Comparison of ENCODE assay signal across 8 mouse cellular contexts in genomic region chr12:55446366-55446745, GRCm38 (mm10). TPM values are rescaled to one million over a fixed set of nuclear protein-coding genes. Genes with fewer than 3 reads are reported as not detected.
DNase-seq lines count a peak whose midpoint lies in the region; ATAC-seq and TF ChIP-seq lines count a peak whose summit lies in the region.

No protein-coding gene starts in this region.

- H3K9me3 ChIP-seq in limb, embryonic 15.5 days, result no peaks in the 10 kb centered on the region
- no peaks in the 10 kb centered on the region for H3K9me3 ChIP-seq in stomach, embryonic 16.5 days (replicated peaks; ENCODE audit: control insufficient read depth, low read length)

- 0 out of 2 replicates have a peak, but pooled peaks cover 4% of the 10 kb centered on the region for H3K36me3 ChIP-seq in heart, adult 2 months (ENCODE audit: control insufficient read depth, insufficient read depth, low read length)
- H3K36me3 ChIP-seq in testis, adult 2 months (ENCODE audit: control insufficient read depth, insufficient read depth, low read length), result no peaks in the 10 kb centered on the region
- H3K36me3 ChIP-seq in limb, embryonic 15.5 days, result no peaks in the 10 kb centered on the region
- H3K36me3 ChIP-seq in stomach, embryonic 16.5 days (ENCODE audit: control insufficient read depth, insufficient read depth, low read length), result no peaks in the 10 kb centered on the region

- H3K79me2 ChIP-seq in heart, adult 2 months (replicated peaks; ENCODE audit: control insufficient read depth, insufficient read depth, low read length), result no peaks in the 10 kb centered on the region

- no peak for DNase-seq in heart, adult 2 months
- DNase-seq in heart, adult 9 months (ENCODE audit: low spot score in 2 of 2), result no peak
- DNase-seq in testis, postnatal 14 days (ENCODE audit: low spot score), result no peak
- DNase-seq in urinary bladder, postnatal 14 days (ENCODE audit: low spot score), result no peak
- DNase-seq in retina, embryonic 14.5 days (ENCODE audit: low spot score), result no peak

- intact Hi-C loops in heart, adult 2 months (cut with DNase I), result loop anchor here (1.0 to 2.0 kb wide), 2 partner anchors 45 to 48 kb away; no protein-coding TSS in a partner anchor

- TF ChIP-seq POLR2A in heart, adult 2 months (IDR thresholded peaks at IDR 0.05; ENCODE audit: insufficient read depth, low read depth, low read length), result no peak
- no peak for TF ChIP-seq POLR2A in testis, adult 2 months (IDR thresholded peaks at IDR 0.05; ENCODE audit: control insufficient read depth, low read depth, low read length)

- ATAC-seq in limb, embryonic 15.5 days (ENCODE audit: insufficient number of reproducible peaks, low FRiP score, low TSS enrichment, low read depth), result no peak
- ATAC-seq in stomach, embryonic 16.5 days (ENCODE audit: insufficient read depth, low FRiP score), result no peak

- H3K4me1 ChIP-seq in heart, adult 2 months (ENCODE audit: control insufficient read depth, insufficient read depth, low read length), result peaks cover 35% of the 10 kb centered on the region
- peaks cover 11% of the 10 kb centered on the region for H3K4me1 ChIP-seq in testis, adult 2 months (ENCODE audit: control insufficient read depth, insufficient read depth, low read length)
- peaks cover 43% of the 10 kb centered on the region for H3K4me1 ChIP-seq in limb, embryonic 15.5 days
- H3K4me1 ChIP-seq in stomach, embryonic 16.5 days (ENCODE audit: control insufficient read depth, insufficient read depth, low read length), result peaks cover 41% of the 10 kb centered on the region

- TF ChIP-seq CTCF in heart, adult 2 months (IDR thresholded peaks at IDR 0.05), result no peak
- TF ChIP-seq CTCF in testis, adult 2 months (IDR thresholded peaks at IDR 0.05; ENCODE audit: control insufficient read depth, insufficient read depth, insufficient replicate concordance, low read depth, low read length), result no peak

- peak overlapping the region; percentile 85 for H3K27ac ChIP-seq in heart, adult 2 months
- H3K27ac ChIP-seq in testis, adult 2 months (ENCODE audit: control insufficient read depth, insufficient read depth, low read depth, low read length), result peak overlapping the region; percentile 89
- peak overlapping the region; percentile 90 for H3K27ac ChIP-seq in limb, embryonic 15.5 days
- H3K27ac ChIP-seq in stomach, embryonic 16.5 days (ENCODE audit: low read length), result peak overlapping the region; percentile 92

- no peak overlapping the region for H3K4me3 ChIP-seq in heart, adult 2 months
- H3K4me3 ChIP-seq in testis, adult 2 months (ENCODE audit: control insufficient read depth, low read depth, low read length), result no peak overlapping the region
- no peak overlapping the region for H3K4me3 ChIP-seq in limb, embryonic 15.5 days
- H3K4me3 ChIP-seq in stomach, embryonic 16.5 days (replicated peaks; ENCODE audit: low read length), result no peak overlapping the region

- no peak overlapping the region for H3K4me2 ChIP-seq in limb, embryonic 15.5 days
- H3K4me2 ChIP-seq in stomach, embryonic 16.5 days (ENCODE audit: low read depth, low read length), result 0 out of 2 replicates have a peak overlapping the region, but pooled peaks have one; percentile 12

- H3K9ac ChIP-seq in heart, adult 2 months (ENCODE audit: low read depth, low read length), result 0 out of 2 replicates have a peak overlapping the region, but pooled peaks have one; percentile 1
- no peak overlapping the region for H3K9ac ChIP-seq in limb, embryonic 15.5 days
- H3K9ac ChIP-seq in stomach, embryonic 16.5 days (ENCODE audit: low read length), result peak overlapping the region; percentile 50

- TF ChIP-seq EP300 in heart, adult 2 months (IDR thresholded peaks at IDR 0.05; ENCODE audit: insufficient read depth, low read depth, low read length), result no peak

- 65% methylated on average over 4 of the region's 4 CpGs for WGBS in heart, adult 2 months
- WGBS in limb, embryonic 15.5 days, result 84% methylated on average over 4 of the region's 4 CpGs
- WGBS in stomach, embryonic 16.5 days, result 86% methylated on average over 4 of the region's 4 CpGs

- H3K27me3 ChIP-seq in heart, adult 2 months (ENCODE audit: control insufficient read depth, insufficient read depth, low read length), result no peaks in the 10 kb centered on the region
- H3K27me3 ChIP-seq in testis, adult 2 months (ENCODE audit: control insufficient read depth, insufficient read depth, low read length), result no peaks in the 10 kb centered on the region
- H3K27me3 ChIP-seq in limb, embryonic 15.5 days, result no peaks in the 10 kb centered on the region
- no peaks in the 10 kb centered on the region for H3K27me3 ChIP-seq in stomach, embryonic 16.5 days (ENCODE audit: control insufficient read depth, insufficient read depth, low read length)

RNA-seq across cellular contexts. Expression of gene Nfkbia, which starts 46.1 kb away (rescaled TPM):
- total RNA-seq in heart, adult 2 months (2021), result 10 to 100 TPM; 65.7 to 80.3 TPM
- polyA plus RNA-seq in heart, adult 2 months (2012; rRNA removed), result 86.0 and 106 TPM in 2 replicates
- 24.4 and 31.2 TPM in 2 replicates for polyA plus RNA-seq in testis, adult 2 months (2012; rRNA removed)
- 139 and 155 TPM in 2 replicates for polyA plus RNA-seq in limb, embryonic 15.5 days (2015; fragmentation: Nextera tagmentation; extraction: Ambion mirVana)
- 86.6 and 93.5 TPM in 2 replicates for polyA plus RNA-seq in stomach, embryonic 16.5 days (2015; fragmentation: Nextera tagmentation; extraction: Ambion mirVana)
